Mouse (Mus musculus) midbrain, embryonic 14.5 days (tissue): ENCODE data around the gene Actn2. TPM values are rescaled to one million over a fixed set of nuclear protein-coding genes. Genes with fewer than 3 reads are reported as not detected.
A peak's percentile ranks its signal among the peaks of the same experiment; 100 is the strongest.

Experiments used
- ATAC-seq: fragments of 200-750 bp; cut with Nextera tagmentation; 2 replicates; pipeline ENCODE4 v1.8.0; 2017; ENCODE audit warnings: moderate number of reproducible peaks, moderate library complexity; ENCODE audit not compliant: low FRiP score, low TSS enrichment
- DNase-seq: peaks from one replicate; pipeline ENCODE4 v3.0.0-alpha.2; 2015
- H3K27ac ChIP-seq: fragments of 300-500 bp; sonication (generic); replicated peaks from 2 replicates; pipeline ENCODE4 v1.5.1; 2014; ENCODE audit warnings: mild to moderate bottlenecking, low read depth, low read length, moderate library complexity
- H3K27me3 ChIP-seq: fragments of 300-500 bp; sonication (generic); 2 replicates; pipeline ENCODE4 v1.6.1; 2014; ENCODE audit warnings: low read length, control low read depth, mixed read lengths; ENCODE audit not compliant: control insufficient read depth, insufficient read depth
- H3K36me3 ChIP-seq: fragments of 300-500 bp; sonication (generic); 2 replicates; pipeline ENCODE4 v1.6.1; 2014; ENCODE audit warnings: low read length, control low read depth; ENCODE audit not compliant: control insufficient read depth, insufficient read depth
- H3K4me1 ChIP-seq: fragments of 300-500 bp; sonication (generic); 2 replicates; pipeline ENCODE4 v1.6.1; 2014; ENCODE audit warnings: mild to moderate bottlenecking, antibody characterized with exemption, low read length, control low read depth; ENCODE audit not compliant: control insufficient read depth, insufficient read depth
- H3K4me2 ChIP-seq: fragments of 300-500 bp; sonication (generic); 2 replicates; pipeline ENCODE4 v1.6.1; 2014; ENCODE audit warnings: mild to moderate bottlenecking, low read length, moderate library complexity
- H3K4me3 ChIP-seq: fragments of 300-500 bp; sonication (generic); replicated peaks from 2 replicates; pipeline ENCODE4 v1.5.1; 2014; ENCODE audit warnings: low read depth, low read length
- H3K9ac ChIP-seq: fragments of 300-500 bp; sonication (generic); replicated peaks from 2 replicates; pipeline ENCODE4 v1.6.1; 2014; ENCODE audit warnings: mild to moderate bottlenecking, low read length, moderate library complexity
- H3K9me3 ChIP-seq: fragments of 300-500 bp; sonication (generic); 2 replicates; pipeline ENCODE4 v1.6.1; 2016; ENCODE audit warnings: low read length, control low read depth, mixed read lengths; ENCODE audit not compliant: control insufficient read depth
- WGBS: fragments of 180-500 bp; shearing (Covaris S2); extraction: QIAGEN DNeasy Blood & Tissue Kit; methylation state at CpG from one replicate; pipeline ENCODE4 v1.1.7; 2014; 5-methylcytosine and 5-hydroxymethylcytosine counted together
- polyA plus RNA-seq: library from polyadenylated mRNA; unstranded; fragments of >200 nt; fragmentation: Nextera tagmentation; extraction: Ambion mirVana; gene quantifications from 2 replicates; pipeline ENCODE4 v1.2.1, GENCODE M21; 2014

Gene Actn2
- polyA plus RNA-seq, 1 experiment from 2014 or later: 1.7 TPM

DNA sequence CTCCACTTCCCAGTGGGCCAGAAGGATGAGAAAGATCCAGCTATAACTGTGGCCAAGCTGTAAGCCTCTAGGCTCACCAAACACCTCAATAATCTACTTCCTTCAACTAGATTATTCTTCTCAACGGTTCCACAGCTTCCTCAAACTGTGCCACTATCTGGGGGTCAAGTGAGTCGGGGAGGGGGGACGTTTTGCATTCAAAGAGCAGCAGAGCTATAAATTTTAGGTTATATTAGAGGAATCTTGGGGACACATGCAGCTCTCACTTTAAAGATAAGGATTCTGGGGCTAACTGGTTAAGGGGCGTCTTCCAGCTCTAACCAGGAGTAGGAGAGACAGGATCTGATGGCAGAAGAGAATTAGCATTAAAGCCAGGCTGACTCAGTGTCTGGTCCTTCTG, 15.6 kb upstream of the Actn2 start:
- DNase-seq (no peak), ATAC-seq (no peak)
- Histone ChIP-seq H3K27ac (no peak overlapping the region), H3K36me3 (no peaks in the 10 kb centered on the region), H3K4me1 (no peaks in the 10 kb centered on the region), H3K4me3 (no peak overlapping the region), H3K9me3 (no peaks in the 10 kb centered on the region), H3K27me3 (no peaks in the 10 kb centered on the region), H3K9ac (no peak overlapping the region), H3K4me2 (no peak overlapping the region)
- 73% methylated on average over 4 of the region's 4 CpGs for WGBS

DNA sequence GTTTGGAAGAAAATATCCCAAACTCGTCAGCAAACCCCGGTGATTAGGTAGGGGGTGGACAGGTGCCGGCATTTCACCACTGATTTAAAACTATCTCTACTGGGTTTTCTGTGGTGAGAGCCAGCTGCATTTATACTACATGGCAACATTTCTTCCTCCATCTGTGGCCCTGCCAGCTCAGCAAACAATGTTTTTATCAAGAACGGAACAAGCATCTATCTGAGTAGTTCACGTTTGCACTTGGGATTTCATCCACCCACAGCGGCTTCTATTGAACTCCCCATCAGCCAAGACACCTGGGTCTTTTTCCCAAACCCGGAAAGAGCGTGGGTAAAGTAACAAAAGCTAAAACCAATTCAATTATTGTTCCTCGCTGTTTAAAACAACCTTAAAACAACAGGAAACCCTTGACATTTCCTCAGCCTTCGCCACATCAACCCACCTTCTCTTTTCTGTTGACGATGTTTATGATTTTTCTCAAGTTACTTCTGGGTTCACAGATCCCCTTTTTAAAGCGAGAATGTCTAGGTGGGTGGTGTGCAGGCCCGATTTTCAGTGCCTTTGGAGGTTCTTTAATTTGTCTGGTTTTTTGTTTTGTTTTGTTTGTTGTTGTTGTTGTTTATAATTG, 8.8 kb upstream of the Actn2 start:
- H3K9me3 ChIP-seq: no peaks in the 10 kb centered on the region
- no peak overlapping the region for H3K9ac ChIP-seq
- no peak overlapping the region for H3K4me2 ChIP-seq
- 78% methylated on average over 13 of the region's 13 CpGs for WGBS
- H3K27ac ChIP-seq: no peak overlapping the region
- ATAC-seq (no peak), DNase-seq (no peak)
- no peaks in the 10 kb centered on the region for H3K4me1 ChIP-seq
- H3K27me3 ChIP-seq: no peaks in the 10 kb centered on the region
- H3K36me3 ChIP-seq: no peaks in the 10 kb centered on the region
- no peak overlapping the region for H3K4me3 ChIP-seq

DNA sequence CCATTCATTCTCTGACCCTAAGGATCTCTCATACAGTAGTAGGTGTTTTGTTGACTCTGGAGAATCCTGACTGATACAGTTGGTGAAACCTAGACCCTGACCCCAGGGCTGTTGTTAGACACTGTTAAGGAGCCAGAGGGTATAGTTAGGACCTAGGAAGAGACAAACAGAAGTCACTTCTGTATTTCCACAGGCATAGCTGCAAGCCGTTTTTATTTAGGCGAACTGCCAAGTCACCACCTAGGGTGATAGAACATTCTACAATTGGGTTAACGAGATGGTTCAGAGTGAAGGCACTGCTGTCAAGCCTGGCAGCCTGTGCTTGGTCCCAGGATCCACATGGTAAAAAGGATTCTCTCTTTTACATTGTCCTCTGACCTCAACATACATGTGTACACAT, 6.3 kb upstream of the Actn2 start:
- Histone ChIP-seq H3K27ac (no peak overlapping the region), H3K4me1 (no peaks in the 10 kb centered on the region), H3K9me3 (no peaks in the 10 kb centered on the region), H3K9ac (no peak overlapping the region), H3K4me2 (no peak overlapping the region), H3K36me3 (no peaks in the 10 kb centered on the region), H3K27me3 (no peaks in the 10 kb centered on the region), H3K4me3 (no peak overlapping the region)
- WGBS: 87% methylated on average over 3 of the region's 3 CpGs
- ATAC-seq: no peak
- DNase-seq: no peak

DNA sequence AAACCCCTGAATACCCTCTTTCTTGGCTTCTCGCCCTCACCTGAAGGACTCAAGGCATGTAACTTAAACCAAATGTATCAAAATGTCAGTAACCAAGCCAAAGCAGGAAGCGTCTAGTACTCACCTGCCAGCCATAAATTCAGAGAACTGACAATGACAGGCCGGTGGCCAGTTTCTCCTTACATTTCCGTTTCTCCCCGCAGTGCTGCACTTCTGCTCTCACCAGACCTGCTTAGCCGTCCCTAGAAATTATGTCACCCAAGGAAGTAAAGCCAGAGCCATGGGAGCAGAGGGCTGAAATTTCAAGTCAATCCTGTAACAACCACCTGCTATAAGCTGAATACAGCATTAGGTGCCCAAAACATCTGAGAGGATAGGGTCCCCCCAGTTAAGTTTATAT, 887 bp upstream of the Actn2 start:
- Histone ChIP-seq H3K4me3 (no peak overlapping the region), H3K27me3 (no peaks in the 10 kb centered on the region), H3K4me2 (no peak overlapping the region), H3K27ac (no peak overlapping the region), H3K9ac (no peak overlapping the region), H3K9me3 (no peaks in the 10 kb centered on the region), H3K36me3 (no peaks in the 10 kb centered on the region), H3K4me1 (no peaks in the 10 kb centered on the region)
- ATAC-seq: no peak
- WGBS: 65% methylated on average over 6 of the region's 6 CpGs
- no peak for DNase-seq

DNA sequence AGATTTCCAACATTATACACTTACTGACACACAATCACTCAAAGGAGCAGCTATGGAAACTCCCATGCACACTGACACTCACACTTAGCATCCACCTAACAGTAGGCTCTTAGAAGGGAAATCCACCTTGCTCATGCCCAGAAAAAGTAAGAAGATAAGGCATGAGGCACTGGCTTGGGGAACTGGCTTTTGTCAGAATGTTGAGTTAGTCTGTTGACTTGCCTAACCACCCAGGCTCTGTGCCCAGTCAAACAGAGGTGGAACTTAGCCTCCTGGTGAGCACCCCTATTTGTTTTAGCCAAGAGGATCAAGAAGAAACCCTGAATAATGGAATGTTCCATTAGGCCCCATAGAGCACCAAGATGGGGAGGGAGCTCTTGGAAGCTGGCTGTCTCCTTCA, 1.1 kb downstream of the Actn2 start:
- no peak for ATAC-seq
- Histone ChIP-seq H3K4me3 (no peak overlapping the region), H3K27ac (no peak overlapping the region), H3K4me2 (no peak overlapping the region; the same call in 1 of the 2 replicates), H3K4me1 (no peaks in the 10 kb centered on the region), H3K36me3 (no peaks in the 10 kb centered on the region), H3K9ac (no peak overlapping the region), H3K9me3 (no peaks in the 10 kb centered on the region), H3K27me3 (no peaks in the 10 kb centered on the region)
- no peak for DNase-seq

DNA sequence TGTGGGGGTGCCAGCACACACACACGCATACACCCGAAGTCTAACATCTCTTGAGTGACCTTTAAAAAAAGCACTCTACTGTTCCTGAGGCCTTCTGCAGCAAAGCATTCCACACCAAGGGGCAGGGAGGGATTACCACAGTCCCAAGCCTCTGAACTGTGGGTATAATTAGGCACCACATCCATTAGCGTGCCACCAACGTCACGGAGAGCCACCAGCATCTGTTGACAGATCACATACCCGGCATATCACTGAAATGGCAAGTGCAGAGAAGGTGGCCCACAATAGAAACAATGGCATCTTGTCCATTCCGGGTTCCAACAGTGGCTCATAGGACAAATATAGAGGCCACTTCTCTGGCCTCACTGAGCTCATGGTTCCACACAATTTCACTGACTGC, 2.8 kb downstream of the Actn2 start:
- ATAC-seq (no peak), DNase-seq (no peak)
- Histone ChIP-seq H3K27ac (no peak overlapping the region), H3K4me3 (no peak overlapping the region), H3K9me3 (no peaks in the 10 kb centered on the region), H3K36me3 (no peaks in the 10 kb centered on the region), H3K4me2 (no peak overlapping the region), H3K9ac (no peak overlapping the region), H3K27me3 (no peaks in the 10 kb centered on the region), H3K4me1 (no peaks in the 10 kb centered on the region)
- WGBS: 92% methylated on average over 7 of the region's 7 CpGs

DNA sequence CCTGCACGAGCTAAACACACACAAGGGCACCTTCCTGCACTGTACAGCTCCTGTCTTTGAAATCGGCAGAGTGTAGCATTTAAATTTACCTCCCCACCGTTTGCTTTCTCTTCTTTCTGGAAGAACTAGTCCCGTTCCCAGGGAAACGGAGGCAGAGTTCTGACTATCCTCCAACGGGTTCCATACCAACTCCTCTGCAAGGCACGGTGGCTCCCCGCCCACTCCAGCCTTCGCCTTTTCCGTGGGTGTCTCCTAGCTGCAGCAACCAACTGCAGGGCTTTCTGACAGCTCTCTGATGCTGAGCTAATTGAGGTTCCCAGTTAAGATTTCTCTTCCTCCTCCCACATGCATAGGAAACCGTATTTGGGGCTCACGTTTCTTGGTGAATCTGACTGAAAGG, 6.5 kb downstream of the Actn2 start:
- no peak overlapping the region for H3K9ac ChIP-seq
- no peak overlapping the region for H3K27ac ChIP-seq
- no peak overlapping the region for H3K4me2 ChIP-seq
- H3K27me3 ChIP-seq: no peaks in the 10 kb centered on the region
- 63% methylated on average over 12 of the region's 12 CpGs for WGBS
- DNase-seq: no peak
- no peaks in the 10 kb centered on the region for H3K36me3 ChIP-seq
- no peak overlapping the region for H3K4me3 ChIP-seq
- no peak for ATAC-seq
- no peaks in the 10 kb centered on the region for H3K4me1 ChIP-seq
- no peaks in the 10 kb centered on the region for H3K9me3 ChIP-seq

- ATAC-seq (peak; percentile 31; the same call in 1 of the 2 replicates), DNase-seq (no peak)
- Histone ChIP-seq H3K9ac (no peak overlapping the region), H3K4me2 (no peak overlapping the region), H3K36me3 (no peaks in the 10 kb centered on the region), H3K27ac (no peak overlapping the region), H3K4me3 (no peak overlapping the region), H3K27me3 (no peaks in the 10 kb centered on the region), H3K9me3 (no peaks in the 10 kb centered on the region), H3K4me1 (no peaks in the 10 kb centered on the region)
- WGBS: 97% methylated on average over 5 of the region's 5 CpGs
These were observed 9.0 kb downstream of the Actn2 start for GRCm38 (mm10) chr13:12331528-12331927.

DNA sequence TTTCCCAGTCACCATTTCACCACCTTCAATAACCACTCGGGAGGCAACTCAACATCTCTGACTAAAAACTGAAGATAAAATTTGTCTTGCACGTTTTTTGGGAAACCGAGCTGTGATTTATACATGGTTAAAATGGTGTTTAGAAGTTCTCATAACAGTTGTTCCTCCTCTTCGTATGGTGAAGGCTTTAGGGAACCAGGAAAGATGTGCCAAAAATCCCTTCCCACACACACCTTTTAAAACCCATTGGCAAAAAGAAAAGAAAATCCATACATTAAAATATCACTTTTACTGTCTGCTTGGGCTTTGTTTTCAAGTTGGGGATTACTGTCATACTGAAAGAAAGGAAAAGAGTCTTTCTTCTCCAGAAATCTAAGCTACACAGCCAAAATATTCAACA, 12.2 kb downstream of the Actn2 start:
- 84% methylated on average over 4 of the region's 4 CpGs for WGBS

More for the DNA sequence above, 12.2 kb downstream of the Actn2 start:
- no peaks in the 10 kb centered on the region for H3K4me1 ChIP-seq
- no peak for ATAC-seq
- H3K36me3 ChIP-seq: no peaks in the 10 kb centered on the region
- no peak for DNase-seq
- H3K4me2 ChIP-seq: no peak overlapping the region
- no peak overlapping the region for H3K27ac ChIP-seq
- H3K27me3 ChIP-seq: no peaks in the 10 kb centered on the region
- no peaks in the 10 kb centered on the region for H3K9me3 ChIP-seq
- H3K4me3 ChIP-seq: no peak overlapping the region
- no peak overlapping the region for H3K9ac ChIP-seq
